Mouse (Mus musculus): ENCODE measurements around the gene Nlrc5. TPM values are rescaled to one million over a fixed set of nuclear protein-coding genes. Genes with fewer than 3 reads are reported as not detected.

Nlrc5 gene
- polyA plus RNA-seq, 1 experiment from 2014 or later: 0.19 TPM

DNA sequence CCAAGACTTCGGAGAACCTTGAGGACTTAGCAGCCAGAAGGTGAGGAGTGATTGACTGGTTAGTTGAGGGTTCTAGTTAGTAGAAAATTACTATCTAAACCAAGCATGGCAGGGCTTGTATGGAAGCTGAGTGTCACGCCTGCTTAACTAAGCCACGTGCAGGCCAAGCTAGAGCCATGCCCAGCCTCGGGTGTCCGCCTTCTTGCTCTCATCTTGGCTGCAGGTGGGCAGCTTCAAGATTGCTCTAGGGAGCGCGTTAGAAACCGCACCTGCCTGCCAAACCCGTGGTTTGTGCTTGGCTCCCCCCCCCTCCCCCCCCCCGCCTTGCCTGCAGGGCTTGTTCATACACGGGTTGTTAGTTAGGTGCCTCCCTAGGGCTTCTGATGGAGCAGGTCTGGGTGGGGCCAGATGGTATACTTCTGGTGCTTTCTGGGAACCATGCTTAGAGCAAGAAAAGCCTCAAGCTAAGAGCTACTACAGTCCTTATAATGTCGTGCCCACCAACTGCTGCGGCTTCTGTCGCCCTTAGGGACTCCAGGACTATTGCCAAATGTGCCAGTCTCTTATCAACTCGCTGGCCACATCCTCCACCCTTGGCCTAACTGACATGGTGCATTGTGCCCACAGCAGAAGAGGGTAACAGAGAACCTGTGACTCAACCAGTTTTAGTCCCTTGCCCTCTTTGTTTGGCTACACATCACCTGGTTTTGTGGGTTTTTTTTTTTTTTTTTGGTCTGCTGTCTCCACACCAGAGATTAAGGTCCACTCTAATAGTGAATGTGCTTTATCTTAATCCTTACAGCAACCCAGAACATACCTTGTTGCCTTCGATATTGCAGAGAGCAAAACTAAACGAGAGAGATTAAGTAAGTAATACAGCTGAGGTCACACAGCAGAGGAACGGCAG is 107.0 kb downstream of the Nlrc5 start:
- peaks cover 9% of the 10 kb centered on the region; the same call in 1 of the 2 replicates for H3K27me3 ChIP-seq (ENCODE audit: control insufficient read depth, insufficient read depth, low read length)
- ATAC-seq (ENCODE audit: insufficient number of reproducible peaks, insufficient read depth, low FRiP score, low read depth): no peak
- H3K4me1 ChIP-seq (ENCODE audit: control insufficient read depth in 2 of 2, insufficient read depth in 2 of 2, low read length in 2 of 2): peaks cover 3 to 4% of the 10 kb centered on the region in 2 experiments; a peak in 1 of 4 replicates
- no peaks in the 10 kb centered on the region for H3K36me3 ChIP-seq (ENCODE audit: control insufficient read depth, insufficient read depth, low read length)
- 73% methylated on average over 17 of the region's 18 CpGs for WGBS
- H3K4me3 ChIP-seq (ENCODE audit: control insufficient read depth in 1 of 2, insufficient read depth in 1 of 2, low read depth in 1 of 2, low read length in 2 of 2): no peak overlapping the region
- no peaks in the 10 kb centered on the region for H3K9me3 ChIP-seq (ENCODE audit: control insufficient read depth, low read length)
- H3K4me2 ChIP-seq (ENCODE audit: low read length): no peak overlapping the region
- H3K27ac ChIP-seq (replicated peaks in 1 of 2; ENCODE audit: control insufficient read depth in 1 of 2, insufficient read depth in 1 of 2, low read depth in 2 of 2, low read length in 2 of 2): no peak overlapping the region
- H3K9ac ChIP-seq (ENCODE audit: low read length): no peak overlapping the region

- H3K9ac ChIP-seq (ENCODE audit: low read length): no peak overlapping the region
- WGBS: 57% methylated on average over 8 of the region's 8 CpGs
- H3K27me3 ChIP-seq (ENCODE audit: control insufficient read depth, insufficient read depth, low read length): no peaks in the 10 kb centered on the region
- H3K9me3 ChIP-seq (ENCODE audit: control insufficient read depth, low read length): no peaks in the 10 kb centered on the region
- H3K4me2 ChIP-seq (ENCODE audit: low read length): no peak overlapping the region
- ATAC-seq (ENCODE audit: insufficient number of reproducible peaks, insufficient read depth, low FRiP score, low read depth): no peak
- H3K4me3 ChIP-seq (ENCODE audit: control insufficient read depth in 1 of 2, insufficient read depth in 1 of 2, low read depth in 1 of 2, low read length in 2 of 2): no peak overlapping the region
- peaks cover 0 to 4% of the 10 kb centered on the region in 2 experiments; a peak in 1 of 4 replicates for H3K4me1 ChIP-seq (ENCODE audit: control insufficient read depth in 2 of 2, insufficient read depth in 2 of 2, low read length in 2 of 2)
- no peaks in the 10 kb centered on the region for H3K36me3 ChIP-seq (ENCODE audit: control insufficient read depth, insufficient read depth, low read length)
- no peak overlapping the region for H3K27ac ChIP-seq (replicated peaks in 1 of 2; ENCODE audit: control insufficient read depth in 1 of 2, insufficient read depth in 1 of 2, low read depth in 2 of 2, low read length in 2 of 2)
These were observed 109.8 kb downstream of the Nlrc5 start for GRCm38 (mm10) chr8:94543981-94544380.

- Histone ChIP-seq H3K27ac (replicated peaks in 1 of 2; ENCODE audit: control insufficient read depth in 1 of 2, insufficient read depth in 1 of 2, low read depth in 2 of 2, low read length in 2 of 2) (no peak overlapping the region), H3K4me3 (ENCODE audit: control insufficient read depth in 1 of 2, insufficient read depth in 1 of 2, low read depth in 1 of 2, low read length in 2 of 2) (no peak overlapping the region), H3K4me2 (ENCODE audit: low read length) (no peak overlapping the region), H3K36me3 (ENCODE audit: control insufficient read depth, insufficient read depth, low read length) (no peaks in the 10 kb centered on the region), H3K9me3 (ENCODE audit: control insufficient read depth, low read length) (no peaks in the 10 kb centered on the region), H3K9ac (ENCODE audit: low read length) (no peak overlapping the region), H3K4me1 (ENCODE audit: control insufficient read depth in 2 of 2, insufficient read depth in 2 of 2, low read length in 2 of 2) (peaks cover 6 to 18% of the 10 kb centered on the region in 2 experiments), H3K27me3 (ENCODE audit: control insufficient read depth, insufficient read depth, low read length) (no peaks in the 10 kb centered on the region)
- no peak for ATAC-seq (ENCODE audit: insufficient number of reproducible peaks, insufficient read depth, low FRiP score, low read depth)
- 76% methylated on average over 5 of the region's 5 CpGs for WGBS
These were observed 114.9 kb downstream of the Nlrc5 start for GRCm38 (mm10) chr8:94549041-94549440.

- WGBS: 50% methylated on average over 5 of the region's 5 CpGs
- no peak overlapping the region for H3K27ac ChIP-seq (replicated peaks in 1 of 2; ENCODE audit: control insufficient read depth in 1 of 2, insufficient read depth in 1 of 2, low read depth in 2 of 2, low read length in 2 of 2)
- H3K4me2 ChIP-seq (ENCODE audit: low read length): no peak overlapping the region
- H3K9me3 ChIP-seq (ENCODE audit: control insufficient read depth, low read length): no peaks in the 10 kb centered on the region
- no peak overlapping the region for H3K9ac ChIP-seq (ENCODE audit: low read length)
- H3K27me3 ChIP-seq (ENCODE audit: control insufficient read depth, insufficient read depth, low read length): no peaks in the 10 kb centered on the region
- no peak overlapping the region for H3K4me3 ChIP-seq (ENCODE audit: control insufficient read depth in 1 of 2, insufficient read depth in 1 of 2, low read depth in 1 of 2, low read length in 2 of 2)
- H3K36me3 ChIP-seq (ENCODE audit: control insufficient read depth, insufficient read depth, low read length): no peaks in the 10 kb centered on the region
- H3K4me1 ChIP-seq (ENCODE audit: control insufficient read depth in 2 of 2, insufficient read depth in 2 of 2, low read length in 2 of 2): peaks cover 6 to 18% of the 10 kb centered on the region in 2 experiments
- ATAC-seq (ENCODE audit: insufficient number of reproducible peaks, insufficient read depth, low FRiP score, low read depth): no peak
These were observed 115.3 kb downstream of the Nlrc5 start for GRCm38 (mm10) chr8:94549482-94549881.

DNA sequence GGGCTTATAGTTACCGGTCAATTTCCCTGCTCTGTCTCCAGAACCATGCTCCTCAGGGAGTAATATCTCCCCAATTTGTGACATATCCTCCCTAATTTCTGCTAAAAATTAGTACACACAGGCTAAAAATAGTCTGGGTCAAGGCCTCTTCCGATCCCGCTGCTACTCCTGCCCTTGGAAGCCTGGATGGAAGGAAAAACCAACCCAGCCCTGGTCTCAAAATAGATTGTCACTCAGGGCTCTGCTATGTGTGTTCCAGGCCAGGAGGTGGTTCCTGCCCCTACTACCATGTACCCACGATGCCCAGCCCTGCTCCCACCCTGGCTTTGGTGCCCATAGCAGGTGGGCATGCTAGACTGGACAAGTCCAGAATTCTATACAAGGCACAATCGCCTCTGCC is 115.8 kb downstream of the Nlrc5 start:
- no peak for ATAC-seq (ENCODE audit: insufficient number of reproducible peaks, insufficient read depth, low FRiP score, low read depth)

GRCm38 (mm10) chr8:94551471-94552422 is 117.6 kb downstream of the Nlrc5 start:
- 57% methylated on average over 17 of the region's 17 CpGs for WGBS
- no peak for ATAC-seq (ENCODE audit: insufficient number of reproducible peaks, insufficient read depth, low FRiP score, low read depth)

More for the DNA sequence above, 115.8 kb downstream of the Nlrc5 start:
- H3K4me1 ChIP-seq (ENCODE audit: control insufficient read depth in 2 of 2, insufficient read depth in 2 of 2, low read length in 2 of 2): peaks cover 6 to 18% of the 10 kb centered on the region in 2 experiments
- H3K9me3 ChIP-seq (ENCODE audit: control insufficient read depth, low read length): no peaks in the 10 kb centered on the region
- H3K36me3 ChIP-seq (ENCODE audit: control insufficient read depth, insufficient read depth, low read length): no peaks in the 10 kb centered on the region
- no peaks in the 10 kb centered on the region for H3K27me3 ChIP-seq (ENCODE audit: control insufficient read depth, insufficient read depth, low read length)
- H3K27ac ChIP-seq (replicated peaks in 1 of 2; ENCODE audit: control insufficient read depth in 1 of 2, insufficient read depth in 1 of 2, low read depth in 2 of 2, low read length in 2 of 2): 0 out of 4 replicates have a peak overlapping the region, but pooled peaks of 1 of the 2 experiments have one; percentile 7
- 42% methylated on average over 5 of the region's 5 CpGs for WGBS
- H3K9ac ChIP-seq (ENCODE audit: low read length): no peak overlapping the region
- H3K4me2 ChIP-seq (ENCODE audit: low read length): no peak overlapping the region
- no peak overlapping the region for H3K4me3 ChIP-seq (ENCODE audit: control insufficient read depth in 1 of 2, insufficient read depth in 1 of 2, low read depth in 1 of 2, low read length in 2 of 2)

GRCm38 (mm10) chr8:94552696-94553095 is 118.5 kb downstream of the Nlrc5 start:
- WGBS: 82% methylated on average over 2 of the region's 2 CpGs
- no peak overlapping the region for H3K27ac ChIP-seq (replicated peaks in 1 of 2; ENCODE audit: control insufficient read depth in 1 of 2, insufficient read depth in 1 of 2, low read depth in 2 of 2, low read length in 2 of 2)
- H3K27me3 ChIP-seq (ENCODE audit: control insufficient read depth, insufficient read depth, low read length): no peaks in the 10 kb centered on the region
- no peaks in the 10 kb centered on the region for H3K36me3 ChIP-seq (ENCODE audit: control insufficient read depth, insufficient read depth, low read length)
- H3K4me1 ChIP-seq (ENCODE audit: control insufficient read depth in 2 of 2, insufficient read depth in 2 of 2, low read length in 2 of 2): peaks cover 6 to 18% of the 10 kb centered on the region in 2 experiments
- H3K4me3 ChIP-seq (ENCODE audit: control insufficient read depth in 1 of 2, insufficient read depth in 1 of 2, low read depth in 1 of 2, low read length in 2 of 2): no peak overlapping the region
- H3K4me2 ChIP-seq (ENCODE audit: low read length): no peak overlapping the region
- no peak for ATAC-seq (ENCODE audit: insufficient number of reproducible peaks, insufficient read depth, low FRiP score, low read depth)
- no peak overlapping the region for H3K9ac ChIP-seq (ENCODE audit: low read length)
- no peaks in the 10 kb centered on the region for H3K9me3 ChIP-seq (ENCODE audit: control insufficient read depth, low read length)

More at GRCm38 (mm10) chr8:94551471-94552422, 117.6 kb downstream of the Nlrc5 start:
- Histone ChIP-seq H3K9ac (ENCODE audit: low read length) (no peak overlapping the region), H3K4me3 (ENCODE audit: control insufficient read depth in 1 of 2, insufficient read depth in 1 of 2, low read depth in 1 of 2, low read length in 2 of 2) (no peak overlapping the region), H3K4me1 (ENCODE audit: control insufficient read depth in 2 of 2, insufficient read depth in 2 of 2, low read length in 2 of 2) (peaks cover 6 to 18% of the 10 kb centered on the region in 2 experiments), H3K27me3 (ENCODE audit: control insufficient read depth, insufficient read depth, low read length) (no peaks in the 10 kb centered on the region), H3K27ac (replicated peaks in 1 of 2; ENCODE audit: control insufficient read depth in 1 of 2, insufficient read depth in 1 of 2, low read depth in 2 of 2, low read length in 2 of 2) (no peak overlapping the region), H3K36me3 (ENCODE audit: control insufficient read depth, insufficient read depth, low read length) (no peaks in the 10 kb centered on the region), H3K9me3 (ENCODE audit: control insufficient read depth, low read length) (no peaks in the 10 kb centered on the region), H3K4me2 (ENCODE audit: low read length) (no peak overlapping the region)

All from heart, embryonic 14.5 days (tissue).